Mouse (Mus musculus): ENCODE data around the gene Nfia. TPM values are rescaled to one million over a fixed set of nuclear protein-coding genes. Genes with fewer than 3 reads are reported as not detected.

Nfia gene
- total RNA-seq, 4 experiments from 2014 or later, result 109 to 137 (median 121) TPM

DNA sequence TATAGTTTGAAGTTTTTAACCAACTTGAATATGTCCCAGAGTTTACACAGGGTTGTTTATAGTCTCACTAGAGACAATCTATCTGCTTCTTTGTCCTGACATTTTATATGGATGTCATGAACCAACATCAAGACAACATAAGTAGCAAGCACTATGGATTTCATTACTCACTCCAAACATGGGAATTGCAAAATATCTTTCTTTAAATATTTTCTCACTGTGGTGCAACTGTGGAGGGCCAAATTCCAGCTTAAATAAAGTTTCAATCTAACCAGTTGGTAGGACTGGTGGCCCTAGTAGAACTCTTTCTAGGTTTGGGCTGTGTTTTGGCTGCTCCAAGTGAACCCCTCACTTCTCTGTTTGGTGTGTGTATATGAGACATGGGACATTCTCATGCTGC, 43.5 kb downstream of the Nfia start:
- DNase-seq (ENCODE audit: low spot score), result no peak

DNA sequence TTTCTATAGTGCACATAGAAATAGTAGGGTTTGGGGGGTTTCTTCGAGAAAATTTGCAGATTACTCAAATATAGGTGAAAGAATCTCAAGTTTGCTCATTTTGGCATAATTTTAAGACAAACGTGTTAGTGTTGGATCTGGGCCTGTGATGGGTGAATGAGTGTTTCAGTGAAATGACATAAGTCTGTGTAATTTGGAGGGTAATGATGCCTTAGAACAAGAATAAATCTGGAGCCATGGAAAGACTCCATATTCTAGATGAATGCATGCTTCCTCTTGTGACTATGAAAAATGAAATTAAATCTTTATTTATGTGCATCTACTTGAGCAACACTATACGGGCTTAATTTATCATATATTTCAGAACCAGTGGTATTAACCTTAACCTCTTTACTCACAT, 44.2 kb downstream of the Nfia start:
- no peak for DNase-seq (ENCODE audit: low spot score)

DNA sequence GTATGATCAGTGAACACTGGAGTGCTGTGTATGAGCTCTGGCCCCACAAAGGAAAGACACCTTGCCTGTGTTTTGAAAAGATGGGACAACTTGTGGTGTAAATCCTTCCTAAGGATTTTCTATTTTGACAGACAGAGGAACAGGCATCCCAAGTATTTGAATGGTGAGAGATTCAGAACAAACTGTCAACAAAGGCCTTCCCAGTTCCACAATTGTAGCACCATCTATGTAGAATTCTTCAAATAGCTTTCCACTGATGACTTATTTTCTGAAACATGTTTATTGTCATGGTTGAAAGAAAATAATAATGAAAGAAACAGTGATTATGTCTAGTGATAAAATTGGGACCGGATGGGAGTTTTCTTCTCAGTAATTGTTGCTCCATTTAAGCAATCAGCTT, 45.2 kb downstream of the Nfia start:
- DNase-seq (ENCODE audit: low spot score), result no peak

DNA sequence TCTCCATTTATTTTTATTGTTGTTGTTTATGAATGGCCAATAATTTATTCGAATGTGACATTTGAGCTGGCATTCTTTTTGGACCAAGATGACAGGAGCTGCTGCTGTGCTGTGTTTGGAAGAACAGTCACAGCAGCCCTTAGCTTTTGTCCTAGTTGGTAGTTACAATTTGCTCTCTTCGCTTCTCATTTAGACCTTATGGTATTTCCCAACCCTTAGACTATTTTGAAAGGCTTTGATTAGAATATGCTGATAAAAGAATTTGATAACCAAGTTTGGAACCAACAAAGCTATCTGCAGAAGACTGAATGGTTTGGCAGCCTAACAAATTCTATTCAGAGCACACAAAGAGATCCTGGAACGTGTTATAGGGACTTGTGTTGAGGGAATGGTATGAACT, 46.0 kb downstream of the Nfia start:
- no peak for DNase-seq (ENCODE audit: low spot score)

DNA sequence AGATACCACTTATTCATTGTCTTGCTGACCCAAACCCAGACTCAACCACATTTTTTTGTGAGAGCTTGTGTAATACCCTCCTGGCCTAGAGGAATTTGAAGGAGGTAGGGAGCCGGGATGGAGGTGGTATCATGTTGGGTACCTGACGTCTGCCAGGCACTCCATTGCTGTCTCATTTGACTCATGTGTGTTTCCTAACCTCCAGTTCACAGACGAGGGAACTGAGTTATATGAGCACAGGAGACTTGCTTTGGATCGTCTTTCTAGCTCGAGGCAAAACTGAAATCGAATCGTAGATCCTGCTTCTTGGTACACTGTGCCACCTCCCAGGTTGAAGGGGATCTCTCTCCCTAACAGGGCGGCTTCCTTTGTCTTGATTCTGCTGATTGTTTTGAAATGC, 46.6 kb downstream of the Nfia start:
- no peak for DNase-seq (ENCODE audit: low spot score)

DNA sequence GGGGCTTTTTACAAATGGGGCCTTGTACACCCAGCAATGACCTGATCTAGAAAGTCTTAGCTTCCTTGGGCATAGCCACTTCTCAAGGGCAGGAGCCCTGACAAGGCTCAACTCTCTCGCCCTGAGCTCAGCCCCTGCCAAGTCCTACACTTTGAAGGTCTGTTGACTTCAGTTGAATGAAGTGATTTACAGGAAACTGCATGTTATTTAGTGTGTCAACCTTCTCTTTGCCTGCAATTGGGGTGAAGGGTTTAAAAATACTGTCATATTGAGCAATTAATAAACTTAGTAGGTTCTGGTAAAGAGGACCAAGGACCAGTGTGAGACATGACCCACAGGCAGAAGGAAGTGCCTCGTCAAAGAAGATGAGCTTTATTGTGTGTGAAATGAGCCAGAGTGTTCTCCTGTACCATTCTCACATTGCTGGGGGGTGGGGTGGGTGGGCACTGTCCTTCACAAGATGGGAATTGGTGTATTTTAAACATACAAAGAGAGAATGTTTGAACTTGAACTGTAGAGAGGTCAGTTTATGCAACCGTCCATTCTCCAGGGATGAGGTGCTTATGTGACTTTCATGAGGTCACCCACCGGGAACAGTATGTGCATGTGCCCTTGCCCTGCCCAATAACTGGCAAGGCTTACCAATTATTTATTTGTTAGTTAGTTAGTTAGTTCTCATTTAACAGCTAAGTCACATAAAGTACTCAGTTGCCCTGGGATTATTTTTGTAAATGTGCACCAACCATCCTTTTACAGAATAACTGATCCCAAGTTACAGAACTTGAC, 48.1 kb downstream of the Nfia start:
- DNase-seq (ENCODE audit: low spot score), result no peak

DNA sequence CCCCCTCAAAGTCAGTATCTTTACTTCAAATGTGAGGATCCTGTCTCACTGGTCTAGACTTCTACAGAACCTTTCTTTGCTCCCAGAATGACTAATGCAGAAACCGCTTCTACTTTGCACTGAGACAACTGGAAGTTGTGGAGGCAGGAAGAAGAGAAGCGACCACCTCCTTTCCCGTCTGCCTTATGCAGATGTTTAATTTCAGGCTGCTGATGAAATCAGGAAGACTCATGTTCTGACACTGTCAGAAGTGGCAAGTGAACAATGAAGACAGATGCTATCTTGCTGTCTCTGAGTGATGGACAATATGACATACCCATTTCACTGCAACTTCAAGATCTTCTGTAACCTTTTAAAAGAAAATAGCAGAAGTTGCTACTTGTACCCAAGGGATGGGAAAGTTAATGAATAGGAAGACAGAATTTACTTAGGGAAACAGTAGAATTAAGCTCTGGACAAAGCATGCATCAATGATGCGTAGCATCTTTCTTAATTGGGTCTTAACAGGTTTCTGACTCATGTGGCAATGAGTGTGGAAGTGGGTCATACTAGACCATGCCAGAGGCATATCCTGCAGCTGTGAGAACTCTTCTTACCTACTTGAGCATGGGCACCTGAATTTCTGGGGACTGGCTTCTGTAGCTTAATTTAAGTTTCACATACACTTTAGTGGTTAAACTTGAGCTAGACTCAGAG, 49.2 kb downstream of the Nfia start:
- DNase-seq (ENCODE audit: low spot score), result no peak

DNA sequence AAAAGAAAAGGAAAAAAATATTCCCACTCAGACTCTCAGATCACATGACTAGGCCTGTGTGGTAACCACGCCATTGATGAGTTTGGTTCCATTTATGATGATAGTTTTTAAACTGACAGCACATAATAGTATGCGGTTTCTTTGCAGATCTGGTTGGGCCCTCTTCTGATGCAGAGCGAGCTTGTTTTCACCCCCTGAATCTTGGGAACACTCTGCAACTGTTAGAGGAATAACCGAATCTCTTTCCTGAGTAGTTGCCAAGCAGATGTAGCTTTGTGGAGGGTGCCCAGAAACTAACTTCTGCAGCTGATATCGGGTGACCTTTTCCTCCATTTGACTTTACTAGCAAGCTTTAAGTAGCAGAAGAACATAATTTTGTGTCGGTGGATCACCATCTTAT, 51.0 kb downstream of the Nfia start:
- no peak for DNase-seq (ENCODE audit: low spot score)

DNA sequence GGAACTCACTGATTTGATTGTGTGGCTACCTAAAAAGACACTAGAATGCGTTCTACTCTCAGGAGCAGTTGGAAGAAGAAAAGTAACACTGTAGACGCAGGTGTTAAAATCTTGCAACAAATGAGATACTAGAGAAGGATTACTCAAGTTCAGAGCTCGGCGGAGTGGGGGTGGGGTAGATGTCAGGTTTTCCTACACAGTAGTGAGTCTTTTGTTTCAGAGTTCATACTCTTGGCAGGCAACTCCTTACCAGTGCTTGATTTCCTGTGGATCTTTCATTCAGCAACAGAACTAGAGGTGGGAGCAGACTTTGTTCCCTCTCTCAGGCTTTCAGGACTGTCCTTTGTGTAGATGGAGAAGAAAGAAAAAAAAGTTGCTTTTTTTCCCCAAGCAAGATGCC, 51.9 kb downstream of the Nfia start:
- DNase-seq (ENCODE audit: low spot score), result no peak

DNA sequence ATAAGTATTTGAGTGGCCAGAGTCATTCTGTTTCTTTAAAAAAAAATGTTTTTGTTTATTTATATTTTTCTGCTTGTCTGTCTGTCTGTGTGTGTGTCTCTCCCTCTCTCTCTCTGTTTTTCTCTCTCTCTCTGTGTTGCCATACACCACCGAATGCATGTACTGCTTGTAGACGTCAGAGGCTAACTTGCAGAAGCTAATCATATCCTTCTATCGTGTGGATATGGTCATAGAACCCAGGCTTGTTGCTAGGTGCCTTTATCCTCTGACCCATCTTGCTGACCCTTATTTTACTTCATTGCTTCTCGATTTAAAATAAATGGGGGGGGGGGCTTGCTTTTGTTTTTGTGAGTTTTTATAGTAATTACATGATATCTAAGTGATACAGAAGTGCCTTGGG, 52.9 kb downstream of the Nfia start:
- no peak for DNase-seq (ENCODE audit: low spot score)

DNA sequence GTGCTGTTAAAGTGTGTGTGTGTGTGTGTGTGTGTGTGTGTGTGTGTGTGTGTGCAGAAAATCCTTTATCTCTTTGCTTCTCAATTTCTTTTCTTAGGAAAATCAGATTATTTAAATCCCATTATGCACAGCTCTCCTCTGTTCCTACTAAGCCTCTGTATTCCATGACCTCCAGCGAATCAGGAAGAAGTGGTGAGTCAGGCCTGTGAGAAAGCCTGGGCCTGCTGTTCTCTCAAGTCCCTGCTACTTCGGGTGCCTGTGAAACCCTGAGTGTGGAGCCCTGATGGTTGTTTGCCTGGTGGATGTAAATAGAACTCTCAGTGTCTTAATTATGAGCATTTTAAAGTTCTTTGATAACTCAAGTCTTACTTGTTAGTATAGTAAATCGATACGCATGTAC, 53.3 kb downstream of the Nfia start:
- DNase-seq (ENCODE audit: low spot score), result no peak

DNA sequence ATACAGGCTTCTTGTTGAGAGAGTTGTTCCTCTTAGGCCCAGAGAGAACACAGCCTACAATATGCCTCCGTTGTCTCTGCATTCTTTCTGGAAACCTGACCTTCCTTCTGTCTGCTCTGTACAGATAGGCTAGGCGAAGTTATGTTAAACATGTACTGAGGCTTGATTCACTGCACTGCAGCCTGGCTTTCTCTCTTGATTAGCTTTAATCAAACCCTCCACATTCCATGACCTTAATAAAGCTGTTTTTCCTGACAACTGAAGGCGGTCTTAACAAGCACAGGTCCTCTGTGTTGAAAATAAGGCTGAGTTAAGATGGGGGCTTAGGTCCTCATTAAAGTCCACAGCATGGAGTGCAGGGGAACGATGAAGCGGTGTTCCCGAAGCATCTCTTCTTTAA, 54.6 kb downstream of the Nfia start:
- DNase-seq (ENCODE audit: low spot score), result no peak

DNA sequence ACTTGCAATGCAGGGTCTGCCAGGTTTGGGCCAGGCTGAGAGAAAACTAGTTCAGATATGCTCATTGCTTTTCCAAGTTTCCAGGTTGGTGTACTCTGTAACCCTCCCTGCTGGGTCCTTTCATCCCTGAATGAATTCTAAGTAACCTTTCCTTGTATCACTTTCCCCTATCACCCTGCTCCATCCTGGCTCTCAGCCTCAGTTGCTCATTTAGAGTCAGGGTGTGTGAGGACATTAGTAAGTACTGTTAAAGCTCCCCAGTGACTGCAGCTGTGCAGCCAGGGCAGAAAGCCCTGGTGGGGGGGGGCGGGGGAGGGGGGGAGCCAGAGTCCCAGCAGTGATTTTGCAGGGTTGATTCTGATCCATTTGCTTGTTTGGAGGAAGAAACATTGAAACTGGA, 56.0 kb downstream of the Nfia start:
- no peak for DNase-seq (ENCODE audit: low spot score)

DNA sequence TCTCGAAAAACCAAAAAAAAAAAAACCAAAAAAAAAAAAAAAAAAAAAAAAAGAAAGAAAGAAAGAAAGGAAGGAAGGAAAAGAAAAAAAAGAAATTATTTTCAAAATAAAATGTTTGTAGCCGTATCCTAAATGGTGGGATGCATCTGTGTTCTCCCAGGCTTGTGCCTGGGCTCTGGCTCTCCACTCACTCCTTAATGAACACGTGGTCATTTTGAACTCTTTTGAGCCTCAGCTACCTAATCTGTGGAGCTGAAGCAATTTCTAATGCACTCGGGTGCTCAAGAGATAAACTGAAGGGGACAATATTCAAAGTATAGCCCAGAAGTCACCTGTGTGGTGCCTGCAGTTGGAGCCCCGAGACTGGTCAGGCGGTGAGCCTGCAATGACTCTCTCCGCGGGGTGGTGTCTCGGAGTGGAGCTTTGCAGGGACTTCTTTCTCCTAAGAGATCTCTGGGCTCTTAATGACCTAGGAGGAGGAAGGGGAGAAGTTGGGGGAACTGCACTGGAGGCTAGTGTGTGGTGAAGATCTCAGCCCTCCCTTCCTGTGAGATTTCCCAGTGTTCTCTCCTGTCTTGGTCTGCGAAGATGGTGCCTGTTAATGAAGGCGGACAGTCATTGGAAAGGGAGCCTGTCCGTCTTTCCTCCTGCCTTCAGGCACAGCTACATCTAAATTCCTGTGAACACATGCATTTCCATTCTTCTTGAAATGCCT, 57.0 kb downstream of the Nfia start:
- DNase-seq (ENCODE audit: low spot score), result no peak

DNA sequence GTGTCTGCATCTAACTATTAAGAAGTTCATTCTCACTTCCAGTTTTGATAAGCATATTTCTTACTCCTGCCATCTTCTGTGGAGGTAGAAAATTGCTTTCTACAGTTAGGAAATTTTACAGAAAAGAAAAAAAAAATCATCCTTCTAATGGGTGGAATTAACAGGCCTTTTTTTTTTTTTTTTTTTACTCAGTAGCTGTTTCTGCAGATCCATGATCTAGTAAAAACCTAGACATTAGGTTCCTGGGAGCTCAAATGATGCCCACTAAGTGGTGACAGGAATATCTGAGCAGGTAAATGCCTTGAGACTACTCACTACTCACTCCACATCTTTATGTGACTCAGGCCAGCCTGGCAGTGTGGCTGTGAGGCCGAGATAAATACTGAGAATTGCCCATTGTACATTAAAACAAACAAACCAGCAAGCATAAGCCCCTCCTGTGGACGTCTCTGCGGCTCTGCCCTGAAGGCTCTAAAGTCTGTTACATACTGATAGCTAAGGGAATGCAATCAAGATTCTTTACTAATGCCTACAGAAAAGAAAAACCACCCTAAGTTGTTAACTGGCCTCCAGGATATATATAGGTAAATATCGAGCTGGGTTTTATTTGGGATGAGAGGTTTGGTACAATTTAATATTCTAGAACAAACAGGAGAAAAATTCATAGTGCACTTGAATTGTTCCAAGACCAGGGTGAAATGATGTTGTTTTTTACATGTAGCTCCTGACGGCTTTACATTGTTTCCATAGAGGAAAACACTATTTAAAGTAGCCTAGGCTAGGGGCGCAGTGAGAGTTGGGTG, 57.7 kb downstream of the Nfia start:
- no peak for DNase-seq (ENCODE audit: low spot score)

DNA sequence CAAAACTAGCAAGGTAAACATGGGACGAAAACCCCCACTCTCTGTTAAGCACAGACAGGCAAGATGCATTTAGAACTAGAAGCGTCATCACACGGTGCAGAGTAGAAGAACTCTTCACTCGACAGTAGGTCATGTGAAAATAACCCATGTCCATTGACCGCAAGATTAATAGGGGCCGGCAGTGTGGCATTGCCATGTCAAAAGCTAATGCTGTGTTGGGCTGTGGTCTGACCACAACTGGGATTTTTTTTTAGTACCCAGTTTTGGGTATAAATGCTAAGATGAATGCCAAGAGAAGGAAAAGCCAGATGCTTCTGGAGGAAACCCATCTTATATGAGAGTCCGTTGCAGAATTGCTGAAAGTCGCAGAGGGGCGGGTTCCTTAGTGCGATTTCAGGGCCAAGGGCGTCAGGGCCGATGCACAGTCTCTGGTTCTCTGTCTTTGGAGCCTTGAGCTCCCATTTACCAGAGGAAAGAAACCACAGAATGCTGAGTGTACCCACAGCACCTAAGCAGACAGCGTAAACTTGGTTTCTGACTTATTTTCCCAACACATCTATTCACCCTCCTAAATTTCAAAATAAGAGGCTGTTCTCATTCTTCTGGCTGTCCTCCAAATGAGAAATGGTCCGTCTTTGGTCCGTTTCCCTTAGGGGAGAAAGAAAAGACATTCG, 58.5 kb downstream of the Nfia start:
- no peak for DNase-seq (ENCODE audit: low spot score)

DNA sequence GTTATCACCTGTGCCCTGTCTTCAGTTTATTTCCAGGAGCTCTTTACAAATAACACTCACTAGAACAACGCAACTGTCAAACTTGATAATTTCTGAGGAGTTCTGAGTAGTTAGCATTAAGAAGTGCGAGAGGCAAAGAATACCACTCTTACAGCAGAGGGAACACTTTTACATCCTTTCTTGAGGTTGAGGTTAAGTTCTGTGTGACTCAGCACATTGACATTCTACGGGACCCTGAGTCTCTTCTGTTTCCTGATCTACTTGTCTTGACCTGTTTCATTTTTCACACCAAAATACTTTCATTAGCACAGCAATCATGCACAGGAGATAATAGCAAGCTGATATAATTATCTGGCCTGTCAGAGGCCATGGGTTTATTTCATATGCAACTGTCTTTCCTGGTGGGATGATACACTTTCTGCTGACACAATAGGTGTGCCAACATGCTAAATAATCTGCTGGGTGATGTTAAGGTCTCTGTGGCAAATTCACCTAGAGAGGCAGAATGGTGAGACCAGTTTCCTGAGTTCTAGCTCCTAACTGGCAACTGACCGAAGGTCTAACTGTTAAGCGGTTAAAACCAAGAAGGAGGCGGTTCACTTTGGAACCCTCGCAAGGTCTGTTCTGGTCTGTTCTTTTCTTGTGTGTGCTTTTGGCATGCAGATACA, 59.2 kb downstream of the Nfia start:
- no peak for DNase-seq (ENCODE audit: low spot score)

DNA sequence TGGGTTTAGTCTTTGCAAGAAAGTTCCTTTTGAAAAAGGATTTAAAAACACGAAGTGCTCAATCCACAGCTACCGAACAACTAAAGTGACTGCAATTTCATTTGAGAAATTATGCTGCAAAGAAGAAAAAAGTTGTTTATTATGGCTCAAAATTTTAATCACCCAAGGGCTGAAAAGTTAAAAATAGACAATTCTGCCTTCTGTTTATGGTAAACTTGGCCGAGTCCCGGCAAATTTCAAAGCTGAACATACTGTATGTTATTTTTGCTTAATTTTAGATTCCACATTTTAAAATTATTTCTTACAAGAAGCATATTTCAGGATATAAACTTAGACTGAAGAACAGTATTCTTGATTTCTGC, 59.7 kb downstream of the Nfia start:
- no peak for DNase-seq (ENCODE audit: low spot score)

DNA sequence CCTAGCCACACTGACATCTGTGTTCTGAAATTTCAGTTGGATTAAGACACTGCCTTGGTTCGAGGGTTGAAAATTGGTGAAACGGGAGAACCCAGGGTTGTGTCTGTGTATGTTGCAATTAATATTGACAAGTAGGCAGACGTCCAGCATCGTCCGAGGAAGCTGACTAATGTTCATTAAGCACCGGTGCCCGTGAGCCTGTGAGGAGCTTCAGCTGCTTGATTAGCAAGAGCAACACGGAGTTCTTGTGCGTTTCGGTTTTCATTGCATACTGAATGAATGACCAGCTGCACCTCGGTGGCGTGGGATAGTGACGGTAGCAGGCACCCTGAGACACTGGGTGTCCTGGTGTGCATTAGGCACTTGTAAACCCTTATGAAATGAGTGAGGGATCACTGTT, 64.3 kb downstream of the Nfia start:
- no peak for DNase-seq (ENCODE audit: low spot score)

DNA sequence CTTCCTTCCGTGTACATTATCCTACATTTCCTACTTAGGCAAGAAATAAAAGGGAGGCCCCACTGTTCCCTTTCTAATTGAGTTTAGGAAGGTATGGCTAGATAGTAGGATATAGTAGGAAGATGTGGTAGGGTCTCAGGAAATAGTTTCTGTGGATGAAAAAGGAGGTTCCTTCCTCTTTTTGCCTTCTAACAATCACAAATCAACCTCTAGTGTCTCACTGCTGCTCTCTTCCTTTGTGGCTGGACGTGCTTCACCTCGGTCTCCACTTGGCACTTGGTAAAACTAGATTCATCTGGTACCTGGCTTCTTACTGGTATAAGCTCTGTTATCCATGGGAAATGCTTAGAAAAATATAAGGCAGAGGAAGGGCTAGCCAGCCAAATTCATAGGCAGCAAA, 65.2 kb downstream of the Nfia start:
- DNase-seq (ENCODE audit: low spot score), result no peak

DNA sequence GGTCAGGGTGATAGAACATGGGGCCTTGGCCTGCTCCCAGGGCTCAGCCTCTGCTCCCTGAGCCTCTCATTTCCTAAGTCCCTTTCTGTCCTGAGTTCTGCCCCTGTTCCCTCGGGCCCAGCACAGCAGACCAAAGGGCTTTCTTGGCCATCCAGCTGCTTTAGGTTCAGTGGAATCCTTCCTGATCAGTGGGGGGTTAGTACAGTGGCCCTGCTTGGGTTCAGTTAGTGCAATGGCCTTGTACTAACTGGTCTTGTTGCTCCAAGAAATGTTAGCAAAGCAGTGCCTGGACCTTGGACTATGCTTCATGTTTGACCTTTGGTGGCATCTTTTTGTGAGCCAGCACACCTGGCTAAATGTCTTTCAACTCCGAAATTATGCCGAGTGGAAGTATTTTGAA, 66.1 kb downstream of the Nfia start:
- no peak for DNase-seq (ENCODE audit: low spot score)
